Mouse (Mus musculus): ENCODE measurements around the gene Gosr1. TPM values are rescaled to one million over a fixed set of nuclear protein-coding genes. Genes with fewer than 3 reads are reported as not detected.
"Not testable (repeated sequence)": the region's sequence is repeated elsewhere in the genome, so short reads cannot be mapped to it uniquely, and the experiment has no call there.

The Gosr1 gene
- total RNA-seq, 2 experiments from 2014 or later, result 36.6 to 41.2 TPM

DNA sequence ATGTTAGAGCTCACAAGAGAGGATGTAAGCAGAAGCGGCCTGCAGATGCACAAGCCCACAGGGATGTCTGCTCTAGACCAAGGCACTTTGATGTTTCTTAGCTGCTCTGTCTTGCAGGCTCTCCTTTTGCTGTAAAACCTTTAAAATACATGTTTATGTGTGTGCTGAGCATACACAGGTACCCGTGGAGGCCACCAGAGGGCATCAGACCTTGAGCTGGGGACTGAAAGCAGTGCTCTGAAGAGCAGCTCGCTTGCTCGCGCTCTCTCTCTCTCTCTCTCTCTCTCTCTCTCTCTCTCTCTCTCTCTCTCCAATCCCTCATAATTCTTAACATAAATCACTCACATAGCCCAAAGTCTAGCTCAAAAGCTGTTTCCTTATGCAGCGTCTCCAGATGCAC, 24.3 kb downstream of the Gosr1 start:
- peak; percentile 37 for DNase-seq
- intact Hi-C loops (cut with DNase I), result loop anchor here (5.0 kb wide), 1 partner anchor 62 kb away; the partner anchor contains the start of gene Trarg1

DNA sequence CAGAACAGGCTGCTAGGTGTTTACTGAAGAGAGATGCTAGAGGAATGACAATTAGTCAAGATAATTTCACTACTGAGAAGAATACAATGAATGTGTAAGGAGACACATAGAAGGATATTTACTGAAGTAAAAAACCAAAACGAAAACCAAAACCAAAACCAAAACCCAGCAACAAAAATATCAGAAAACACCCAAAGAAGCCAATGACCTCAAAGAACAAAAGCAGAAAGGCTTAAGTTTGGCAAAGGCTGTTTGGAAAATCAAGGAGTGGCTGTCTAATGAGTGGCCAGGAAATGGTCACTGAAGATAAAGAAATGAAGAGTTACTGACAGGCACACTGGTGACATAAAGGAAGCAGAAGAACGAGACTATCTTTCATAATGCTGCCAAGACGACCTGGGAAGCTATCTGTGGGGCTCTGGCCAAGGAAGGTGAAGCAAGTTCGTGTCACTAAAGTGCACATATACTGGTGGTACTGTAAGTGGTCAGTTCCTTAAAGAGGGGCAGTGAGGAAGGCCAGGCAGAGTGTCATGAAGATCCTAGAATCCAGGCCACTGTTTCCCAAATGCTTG, 27.5 kb downstream of the Gosr1 start:
- intact Hi-C loops (cut with DNase I), result loop anchor here (5.0 kb wide), 1 partner anchor 59 kb away; the partner anchor contains the start of gene Trarg1
- no peak for DNase-seq

DNA sequence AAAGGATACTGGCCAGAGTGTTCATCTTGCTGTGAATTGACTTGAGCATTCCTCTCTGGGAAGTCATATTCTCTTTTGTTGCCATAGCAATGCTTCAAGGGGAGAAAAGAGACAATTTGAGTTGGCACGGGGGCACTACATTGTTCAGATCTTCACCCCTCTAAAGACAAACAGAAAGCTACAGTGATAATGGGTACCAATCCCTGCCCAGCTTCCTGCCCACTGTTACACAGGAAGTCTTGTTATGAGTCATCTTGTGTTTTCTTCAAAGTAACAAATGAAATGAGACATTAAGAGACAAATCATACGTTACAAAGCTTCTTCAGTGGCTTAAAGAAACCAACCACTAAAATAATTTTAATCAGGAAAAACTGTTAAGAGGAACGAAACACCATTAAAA, 28.8 kb downstream of the Gosr1 start:
- no peak for DNase-seq
- intact Hi-C loops (cut with DNase I), result no loop called here

DNA sequence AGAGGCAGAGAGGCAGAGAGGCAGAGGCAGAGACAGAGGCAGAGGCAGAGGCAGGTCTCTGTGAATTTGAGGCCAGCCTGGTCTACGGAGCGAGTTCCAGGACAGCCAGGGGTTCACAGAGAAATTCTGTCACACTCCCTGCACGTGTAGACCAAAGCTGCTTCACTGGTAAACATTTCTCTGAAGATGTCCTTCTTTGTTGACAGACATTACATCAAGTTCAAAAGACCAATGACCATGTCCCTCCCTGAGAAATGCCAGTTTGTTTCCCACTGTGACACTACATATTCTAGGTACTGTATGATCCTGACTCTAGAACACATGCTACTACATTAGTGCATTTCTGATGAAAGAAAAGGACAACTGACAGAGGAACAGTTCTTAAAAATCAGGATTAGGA, 32.7 kb downstream of the Gosr1 start:
- intact Hi-C loops (cut with DNase I), result no loop called here

DNA sequence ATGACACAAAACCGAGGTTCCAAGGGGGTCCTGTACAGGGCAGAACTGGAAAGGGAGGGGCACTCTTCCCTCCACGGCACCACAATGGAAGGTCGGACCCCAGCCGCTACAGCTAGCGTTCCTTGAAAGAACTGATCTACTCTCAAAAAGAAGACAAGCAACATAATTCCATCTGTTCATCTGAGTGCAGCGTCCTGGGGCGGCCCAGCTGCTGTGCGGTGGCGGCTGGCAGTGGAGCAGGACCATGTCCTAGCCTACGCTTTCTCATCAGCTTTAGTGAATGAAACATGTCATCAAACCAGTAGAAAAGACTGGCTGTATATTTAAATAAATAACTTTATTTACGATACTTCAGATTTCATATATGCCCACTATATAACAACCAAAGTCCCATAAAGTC, 35.3 kb downstream of the Gosr1 start:
- intact Hi-C loops (cut with DNase I), result no loop called here

More for the DNA sequence above, 32.7 kb downstream of the Gosr1 start:
- DNase-seq, result no peak

DNA sequence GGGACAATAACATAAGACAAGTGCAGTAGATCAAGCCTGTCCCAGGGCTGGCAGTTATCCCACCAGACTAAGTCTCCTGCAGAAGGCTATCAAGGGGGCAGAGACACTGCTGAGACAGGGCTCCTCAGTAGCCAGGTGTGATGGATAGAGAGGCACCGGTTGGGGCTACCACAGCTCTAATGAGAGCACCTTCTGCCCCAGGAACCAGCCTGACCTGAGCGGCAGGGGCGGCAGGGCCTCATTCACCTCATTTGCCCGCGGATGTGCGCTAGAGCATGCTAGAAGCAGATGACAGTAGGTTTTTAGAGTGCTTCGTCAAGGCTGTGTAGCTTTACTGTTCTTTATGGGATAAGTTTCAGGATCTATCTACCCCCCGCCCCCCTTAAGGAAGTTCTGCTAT, 39.5 kb downstream of the Gosr1 start:
- intact Hi-C loops (cut with DNase I), result no loop called here
- DNase-seq, result peak; percentile 27

More for the DNA sequence above, 35.3 kb downstream of the Gosr1 start:
- peak; percentile 29 for DNase-seq

DNA sequence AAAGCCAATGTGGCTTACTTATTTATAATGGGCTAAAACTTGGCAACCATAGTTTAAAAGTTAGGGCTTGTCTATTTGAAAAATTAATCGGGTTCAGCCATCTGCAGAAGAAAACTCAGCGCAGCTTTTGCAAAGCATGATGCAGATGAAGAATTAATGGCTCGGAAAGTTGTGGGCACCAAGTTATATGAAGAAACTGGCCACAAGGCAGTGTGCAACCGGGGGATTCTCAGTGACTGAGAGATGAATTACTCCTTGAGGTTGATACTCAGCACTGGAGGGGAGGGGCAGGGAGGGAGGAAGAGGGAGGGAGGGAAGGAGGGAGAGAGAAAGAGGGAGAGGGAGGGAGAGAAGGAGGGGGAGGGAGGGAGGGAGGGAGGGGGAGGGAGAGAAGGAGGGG, 46.4 kb downstream of the Gosr1 start:
- intact Hi-C loops (cut with DNase I), result no loop called here
- no peak for DNase-seq

DNA sequence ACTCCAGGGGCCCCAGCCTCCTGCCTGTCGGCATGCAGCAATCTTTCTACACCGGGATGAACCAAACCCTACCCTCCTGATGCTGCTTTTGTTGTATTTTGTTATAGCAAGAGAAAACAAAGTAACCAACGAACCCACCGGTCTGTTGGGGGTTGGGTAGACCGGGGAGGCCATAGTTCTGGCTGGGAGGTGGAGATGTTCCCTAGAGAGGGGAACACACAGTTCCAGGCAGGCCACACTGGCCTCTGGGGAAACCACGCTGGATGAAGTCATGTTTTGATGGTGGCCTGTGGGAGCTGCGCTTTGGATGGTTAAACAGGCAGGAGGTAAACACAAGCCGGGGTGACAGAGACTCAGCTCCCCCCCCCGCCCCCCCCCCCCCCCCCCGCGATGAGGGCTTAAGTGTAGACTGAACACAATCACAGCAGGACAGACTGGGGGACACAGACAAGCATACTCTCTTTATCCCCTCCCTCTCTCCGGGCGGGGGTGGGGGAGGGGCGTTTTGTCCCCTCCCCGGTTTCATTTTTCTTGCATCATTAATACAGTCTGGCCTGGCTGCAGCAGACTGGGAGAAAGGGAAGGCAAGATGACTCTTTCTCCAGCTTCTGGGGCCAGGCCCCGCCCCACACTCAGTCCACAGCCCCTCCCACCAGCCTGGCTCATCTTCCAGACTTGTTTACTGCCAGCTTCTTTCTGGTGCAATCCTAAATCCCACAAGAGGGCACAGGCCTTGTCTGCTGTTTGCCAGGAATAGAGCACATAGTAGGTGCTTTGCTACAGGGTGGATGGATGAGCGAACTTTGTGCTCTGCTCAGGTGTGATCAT, 53.5 kb downstream of the Gosr1 start:
- peak; percentile 51 for DNase-seq
- intact Hi-C loops (cut with DNase I), result no loop called here

DNA sequence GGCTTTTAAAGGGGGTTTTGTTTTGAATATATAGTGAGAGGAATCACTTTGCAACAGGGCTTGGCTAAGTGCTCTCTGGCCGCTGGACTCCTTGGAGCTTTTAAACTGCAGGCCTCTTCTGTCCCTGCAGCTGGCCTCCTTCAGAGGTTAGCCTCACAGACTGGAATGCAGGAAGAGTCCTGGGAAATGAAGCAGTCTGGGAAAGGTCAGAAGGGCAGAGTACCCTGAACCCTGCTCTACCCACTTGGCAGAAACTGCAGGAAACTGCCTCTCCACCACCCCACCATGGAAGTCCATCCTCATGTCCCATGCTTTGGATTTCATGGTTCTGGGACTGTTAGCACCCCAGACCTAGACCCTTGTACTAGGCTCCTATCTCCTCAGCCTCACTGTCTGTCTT, 54.5 kb downstream of the Gosr1 start:
- intact Hi-C loops (cut with DNase I), result no loop called here
- DNase-seq, result no peak

DNA sequence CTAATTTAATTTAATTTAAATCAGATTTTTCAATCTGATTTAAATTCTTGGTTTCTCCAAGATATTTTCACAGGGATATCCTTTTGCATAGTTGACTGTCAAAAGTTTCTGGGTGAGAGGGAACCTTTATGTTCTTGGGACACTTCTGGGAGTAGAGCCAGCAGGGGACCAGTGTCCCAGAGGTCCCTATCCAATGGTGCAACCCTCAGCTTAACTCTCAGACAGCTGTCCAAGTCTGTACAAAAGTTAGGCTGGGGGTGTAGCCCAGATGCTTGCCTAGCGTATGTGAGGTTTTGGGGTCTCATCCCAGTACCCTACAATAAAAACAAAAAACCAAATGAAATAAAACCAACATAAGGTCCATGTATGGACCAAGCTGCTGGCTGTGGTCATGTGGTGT, 55.3 kb downstream of the Gosr1 start:
- intact Hi-C loops (cut with DNase I), result no loop called here

DNA sequence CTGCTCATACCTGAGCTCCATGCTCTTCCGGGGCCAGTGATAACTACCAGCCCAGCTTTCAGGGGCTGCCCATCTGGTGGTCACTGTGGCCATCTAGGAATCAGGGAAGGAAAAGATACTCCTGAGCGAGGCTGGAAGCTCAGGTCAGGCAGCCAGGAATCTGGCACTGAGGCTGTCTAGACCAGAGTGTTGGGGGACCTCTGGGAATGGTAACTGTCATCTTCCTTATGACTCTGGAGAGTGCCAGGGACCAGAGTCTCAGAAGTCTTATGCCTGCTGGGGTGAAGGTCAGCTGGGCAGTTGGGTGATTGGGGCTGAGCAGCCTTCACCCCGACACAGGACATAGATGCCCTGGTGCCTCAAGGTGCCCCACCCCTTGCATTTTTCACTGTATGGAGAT, 55.7 kb downstream of the Gosr1 start:
- no peak for DNase-seq
- intact Hi-C loops (cut with DNase I), result no loop called here

More for the DNA sequence above, 55.3 kb downstream of the Gosr1 start:
- no peak for DNase-seq

DNA sequence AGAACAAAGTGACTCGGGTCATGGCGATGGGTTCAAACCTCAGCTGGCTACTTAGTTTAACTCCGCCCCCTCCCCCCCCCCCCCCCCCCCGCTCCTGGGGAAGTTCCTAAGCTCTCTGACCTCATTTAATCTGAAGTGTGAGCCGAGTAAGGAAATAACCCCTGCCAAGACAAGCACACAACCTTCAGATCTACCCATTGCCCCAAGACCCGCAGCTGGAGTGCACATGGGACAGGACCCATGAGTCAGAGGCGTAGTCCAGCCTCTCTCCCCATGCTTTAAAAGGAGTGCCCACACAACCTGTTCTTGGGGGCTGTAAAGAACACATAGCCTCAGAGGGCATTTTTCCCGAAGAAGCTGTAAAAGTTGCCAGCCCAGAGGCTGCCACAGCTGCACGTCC, 63.8 kb downstream of the Gosr1 start:
- DNase-seq, result no peak
- intact Hi-C loops (cut with DNase I), result no loop called here

DNA sequence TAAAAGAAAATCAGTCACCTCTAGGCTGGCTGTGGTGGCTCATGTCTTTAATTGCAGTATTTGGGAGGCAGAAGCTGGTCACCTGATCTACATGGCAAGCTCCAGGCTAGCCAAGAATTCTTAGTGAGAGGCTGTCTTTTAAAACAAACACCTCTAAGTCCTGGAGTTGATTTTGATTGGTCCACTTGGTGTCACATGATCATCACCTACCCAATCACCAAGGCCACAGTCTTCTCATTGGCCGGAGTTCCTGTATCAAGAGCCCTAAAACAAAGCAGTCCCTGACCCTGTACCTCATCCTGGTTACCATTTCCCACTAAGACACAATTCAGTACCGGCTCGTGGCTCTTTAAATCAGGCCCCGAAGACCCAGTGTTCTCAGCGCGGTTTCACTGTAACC, 67.6 kb downstream of the Gosr1 start:
- intact Hi-C loops (cut with DNase I), result no loop called here
- DNase-seq, result no peak

DNA sequence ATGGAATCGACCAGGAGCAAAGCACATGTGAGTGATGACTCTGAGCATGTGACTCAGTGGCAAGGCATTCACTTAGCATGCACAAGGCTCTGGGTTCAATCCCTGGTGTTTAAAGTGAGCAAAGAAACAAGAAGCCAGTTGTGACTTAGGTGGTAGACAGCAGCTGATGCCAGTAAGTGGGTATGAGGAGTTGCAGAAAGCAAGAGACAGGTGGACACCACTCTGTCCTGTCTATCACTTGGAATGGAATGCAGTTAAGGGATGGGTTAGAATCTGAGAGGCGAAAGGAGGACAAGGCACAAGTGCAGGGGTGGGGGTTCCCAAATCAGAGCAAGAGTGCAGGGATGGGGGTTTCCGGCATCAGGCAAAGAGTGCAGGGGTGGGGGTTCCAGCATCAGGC, 71.3 kb downstream of the Gosr1 start:
- intact Hi-C loops (cut with DNase I), result no loop called here

DNA sequence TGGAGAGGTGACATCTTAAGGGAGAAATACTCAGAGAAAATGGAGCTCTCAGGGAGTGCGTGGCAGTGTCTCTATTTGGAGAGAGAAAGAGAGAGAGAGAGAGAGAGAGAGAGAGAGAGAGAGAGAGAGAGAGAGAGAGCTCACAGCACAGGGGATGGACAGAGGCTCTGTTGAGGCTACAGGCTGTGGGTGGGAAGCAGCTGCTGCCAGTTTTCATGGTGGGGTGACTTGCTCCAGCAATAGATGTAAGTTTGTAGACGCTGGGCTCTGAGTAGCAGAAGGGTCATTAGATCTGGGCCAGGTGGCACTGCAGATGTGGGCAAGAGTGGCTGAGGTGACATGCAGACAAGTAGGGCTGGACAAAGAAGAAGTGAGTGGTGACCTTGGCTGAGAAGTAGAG, 77.8 kb downstream of the Gosr1 start:
- no peak for DNase-seq
- intact Hi-C loops (cut with DNase I), result no loop called here

More for the DNA sequence above, 71.3 kb downstream of the Gosr1 start:
- no peak for DNase-seq

DNA sequence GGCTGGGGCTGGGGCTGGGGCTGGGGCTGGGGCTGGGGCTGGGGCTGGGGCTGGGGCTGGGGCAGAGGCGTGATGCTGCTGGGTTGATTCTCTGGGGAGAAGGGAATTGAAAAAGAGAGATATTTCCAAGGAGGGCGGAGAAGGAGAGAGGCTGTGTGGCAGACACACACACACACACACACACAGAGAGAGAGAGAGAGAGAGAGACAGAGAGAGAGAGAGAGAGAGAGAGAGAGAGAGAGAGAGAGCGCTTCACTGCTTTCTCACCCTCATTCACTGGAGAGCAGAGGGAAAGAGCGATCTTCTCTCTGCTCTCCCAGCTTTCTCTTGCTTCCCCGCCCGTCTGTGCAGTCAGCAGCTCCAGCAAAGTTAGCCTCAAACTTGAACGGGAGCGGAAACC, 83.9 kb downstream of the Gosr1 start, which contains the start of gene Trarg1:
Gene Trarg1 (plus strand): TSS at position 301 of the 400 bp plus-strand sequence.
- not testable (repeated sequence) for DNase-seq
- intact Hi-C loops (cut with DNase I), result loop anchor here (5.0 kb wide), 2 partner anchors 58 to 83 kb away; partner anchors contain the start of gene Gosr1

Other genes with a start within 250 kb of the Gosr1 start
- 100 to 1,000 TPM; 267 to 280 TPM for gene Abr, start 141.3 kb downstream of the Gosr1 start, total RNA-seq (2021)
- gene Bhlha9, start 91.1 kb downstream of the Gosr1 start, total RNA-seq (2021), result 1 to 10 TPM; 2.5 to 3.3 TPM
- gene Trarg1, start 83.8 kb downstream of the Gosr1 start, total RNA-seq (2021), result under 1 TPM; 0.30 to 0.68 TPM
- 10 to 100 TPM; 56.8 to 56.9 TPM for gene Cpd, start 83.4 kb upstream of the Gosr1 start, total RNA-seq (2021)
- gene Tmigd1, start 138.6 kb upstream of the Gosr1 start, total RNA-seq (2021), result not detected
- 10 to 100 TPM; 80.8 to 89.7 TPM for gene Blmh, start 161.2 kb upstream of the Gosr1 start, total RNA-seq (2021)
- 1 to 10 TPM; 1.4 to 1.8 TPM for gene Slc6a4, start 235.0 kb upstream of the Gosr1 start, total RNA-seq (2021)